Mouse (Mus musculus) monocyte, adult 5-6 weeks (primary cell): ENCODE data around the gene Edem2. TPM values are rescaled to one million over a fixed set of nuclear protein-coding genes. Genes with fewer than 3 reads are reported as not detected.

Experiments
- ATAC-seq: fragments of 153-309, 156-312 bp; replicated peaks from 2 replicates; pipeline ENCODE4 v1.8.0; 2017; ENCODE audit warnings: mild to moderate bottlenecking; ENCODE audit not compliant: low TSS enrichment, insufficient number of reproducible peaks, severe bottlenecking, poor library complexity, low FRiP score
- total RNA-seq: library from RNA; stranded (forward); fragments of 200-1000, 200-491, 200-594 nt; gene quantifications from 3 replicates; pipeline ENCODE4 v1.2.3, GENCODE M21; 2017

Edem2 gene
- 28.7 to 43.2 TPM (median 37.4 TPM) in 3 replicates for total RNA-seq

GRCm38 (mm10) chr2:155729158-155729645 lies at the start of gene Edem2:
TSS of gene Edem2 (minus strand) at chr2:155729475.
- peak; percentile 100 for ATAC-seq

- ATAC-seq, result no peak
Measured at GRCm38 (mm10) chr2:155779066-155779465, 49.8 kb upstream of the Edem2 start.

GRCm38 (mm10) chr2:155778004-155778403 lies 48.7 kb upstream of the Edem2 start:
- ATAC-seq, result no peak

- no peak for ATAC-seq
Measured at GRCm38 (mm10) chr2:155777688-155777985, 48.4 kb upstream of the Edem2 start.

GRCm38 (mm10) chr2:155776824-155777687 lies 47.8 kb upstream of the Edem2 start:
- no peak for ATAC-seq

GRCm38 (mm10) chr2:155775685-155776263 lies 46.5 kb upstream of the Edem2 start:
- ATAC-seq, result 0 out of 2 replicates have a peak, but pooled peaks have one; percentile 31

- no peak for ATAC-seq
Measured at GRCm38 (mm10) chr2:155774927-155775684, 45.8 kb upstream of the Edem2 start, which contains the start of gene Mmp24. TSS of gene Mmp24 (plus strand) at chr2:155775342.

GRCm38 (mm10) chr2:155774261-155774926 lies 45.1 kb upstream of the Edem2 start:
- no peak for ATAC-seq

GRCm38 (mm10) chr2:155773664-155774063 lies 44.4 kb upstream of the Edem2 start:
- ATAC-seq, result no peak

GRCm38 (mm10) chr2:155764679-155765418 lies 35.6 kb upstream of the Edem2 start:
- peak; percentile 83 for ATAC-seq

- ATAC-seq, result no peak
Measured at GRCm38 (mm10) chr2:155756855-155757566, 27.7 kb upstream of the Edem2 start.

GRCm38 (mm10) chr2:155755746-155756145 lies 26.5 kb upstream of the Edem2 start:
- no peak for ATAC-seq

- ATAC-seq, result peak; percentile 45; the same call in 1 of the 2 replicates
Measured at GRCm38 (mm10) chr2:155751014-155751786, 21.9 kb upstream of the Edem2 start, which contains the start of gene Procr. TSS of gene Procr (plus strand) at chr2:155751117.

GRCm38 (mm10) chr2:155749394-155749793 lies 20.1 kb upstream of the Edem2 start:
- ATAC-seq, result no peak

GRCm38 (mm10) chr2:155745487-155745886 lies 16.2 kb upstream of the Edem2 start:
- ATAC-seq, result no peak

- ATAC-seq, result no peak
Measured at GRCm38 (mm10) chr2:155743351-155743750, 14.1 kb upstream of the Edem2 start.

GRCm38 (mm10) chr2:155742931-155743337 lies 13.7 kb upstream of the Edem2 start:
- ATAC-seq, result no peak
